Mouse (Mus musculus) liver, embryonic 14.5 days (tissue): ENCODE measurements at regions not wholly inside any gene's neighbourhood (a gene's known extent, or its start where the extent isn't known, plus 50 kb on each side); places are given as distances from the start of the nearest gene placed in this dataset.

Experiments
- CTCF ChIP-seq: IDR thresholded peaks from 2 replicates; pipeline ENCODE4 v1.5.1; 2016; ENCODE audit warnings: antibody characterized with exemption, low read depth, control low read depth
- EP300 ChIP-seq: IDR thresholded peaks from 2 replicates; pipeline ENCODE4 v1.6.1; 2016; ENCODE audit warnings: antibody characterized with exemption, low read depth

DNA sequence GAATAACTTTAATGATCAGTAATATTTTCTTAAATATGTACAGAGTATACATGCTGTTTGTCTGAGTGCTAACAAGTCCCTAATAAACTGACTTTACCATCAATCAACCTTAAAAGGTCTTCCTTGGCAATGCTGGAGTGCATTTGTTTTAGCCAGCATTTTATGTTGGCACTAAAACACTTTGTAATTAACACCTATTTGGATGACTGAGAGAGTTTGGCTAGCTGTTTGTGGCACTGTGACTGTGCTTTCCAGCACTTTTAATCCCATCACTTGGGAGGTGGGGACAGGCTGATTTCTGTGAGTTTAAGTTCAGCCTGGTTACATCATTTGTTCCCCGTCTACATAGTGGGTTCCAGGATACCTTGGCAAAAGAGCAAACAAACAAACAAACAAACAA, 332.5 kb upstream of the Chl1 start:
- no peak for TF ChIP-seq CTCF
- no peak for TF ChIP-seq EP300
